Mouse (Mus musculus): Measurements from ENCODE around the gene Tmcc3. TPM values are rescaled to one million over a fixed set of nuclear protein-coding genes. Genes with fewer than 3 reads are reported as not detected.

Tmcc3 gene
- polyA plus RNA-seq, 1 experiment from 2014 or later, result 5.7 TPM

DNA sequence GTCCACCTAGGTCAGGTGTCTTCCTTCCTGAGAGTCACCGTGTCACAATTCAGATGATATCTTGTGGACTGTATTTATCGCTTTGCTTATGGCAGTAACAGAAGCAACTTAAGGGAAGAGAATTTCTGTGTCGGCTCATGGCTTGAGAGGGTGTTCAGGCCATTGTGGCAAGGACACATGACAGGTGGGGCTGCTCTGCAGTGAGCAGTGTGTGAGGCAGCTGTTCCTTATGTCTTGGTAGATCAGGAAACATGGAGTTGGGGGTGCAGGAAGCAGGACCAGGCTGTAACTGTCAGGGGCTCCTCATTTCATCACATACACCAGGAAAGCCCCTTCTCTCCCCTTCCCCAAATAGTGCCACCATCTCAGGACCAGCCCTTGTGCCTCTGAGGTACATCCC lies 251.2 kb downstream of the Tmcc3 start:
- no peaks in the 10 kb centered on the region for H3K9me3 ChIP-seq (ENCODE audit: control insufficient read depth, low read length)
- H3K36me3 ChIP-seq (ENCODE audit: control insufficient read depth, insufficient read depth, low read length), result no peaks in the 10 kb centered on the region
- no peaks in the 10 kb centered on the region for H3K27me3 ChIP-seq (ENCODE audit: control insufficient read depth, insufficient read depth, low read length)
- H3K27ac ChIP-seq (ENCODE audit: low read depth, low read length), result no peak overlapping the region
- no peak for ATAC-seq (ENCODE audit: low FRiP score)
- H3K4me3 ChIP-seq (ENCODE audit: low read depth, low read length), result no peak overlapping the region
- H3K4me1 ChIP-seq (replicated peaks; ENCODE audit: control insufficient read depth, insufficient read depth, low read length), result no peaks in the 10 kb centered on the region
- WGBS, result 91% methylated on average over 3 of the region's 3 CpGs
- DNase-seq (ENCODE audit: low spot score), result no peak
- no peak overlapping the region for H3K4me2 ChIP-seq (replicated peaks; ENCODE audit: low read depth, low read length)
- no peak overlapping the region for H3K9ac ChIP-seq (ENCODE audit: low read depth, low read length)

- ATAC-seq (ENCODE audit: low FRiP score) (no peak), DNase-seq (ENCODE audit: low spot score) (no peak)
- no peaks in the 10 kb centered on the region for H3K27me3 ChIP-seq (ENCODE audit: control insufficient read depth, insufficient read depth, low read length)
- no peak overlapping the region for H3K4me2 ChIP-seq (replicated peaks; ENCODE audit: low read depth, low read length)
- no peaks in the 10 kb centered on the region for H3K4me1 ChIP-seq (replicated peaks; ENCODE audit: control insufficient read depth, insufficient read depth, low read length)
- H3K9ac ChIP-seq (ENCODE audit: low read depth, low read length), result no peak overlapping the region
- no peak overlapping the region for H3K27ac ChIP-seq (ENCODE audit: low read depth, low read length)
- H3K36me3 ChIP-seq (ENCODE audit: control insufficient read depth, insufficient read depth, low read length), result no peaks in the 10 kb centered on the region
- H3K9me3 ChIP-seq (ENCODE audit: control insufficient read depth, low read length), result no peaks in the 10 kb centered on the region
- H3K4me3 ChIP-seq (ENCODE audit: low read depth, low read length), result no peak overlapping the region
- 64% methylated on average over 7 of the region's 7 CpGs for WGBS
These were observed 253.9 kb downstream of the Tmcc3 start for GRCm38 (mm10) chr10:94565410-94566221.

GRCm38 (mm10) chr10:94566222-94566868 lies 254.6 kb downstream of the Tmcc3 start:
- ATAC-seq (ENCODE audit: low FRiP score) (no peak), DNase-seq (ENCODE audit: low spot score) (no peak)
- H3K4me1 ChIP-seq (replicated peaks; ENCODE audit: control insufficient read depth, insufficient read depth, low read length), result no peaks in the 10 kb centered on the region
- H3K4me3 ChIP-seq (ENCODE audit: low read depth, low read length), result no peak overlapping the region
- 57% methylated on average over 21 of the region's 21 CpGs for WGBS
- no peaks in the 10 kb centered on the region for H3K27me3 ChIP-seq (ENCODE audit: control insufficient read depth, insufficient read depth, low read length)
- no peak overlapping the region for H3K4me2 ChIP-seq (replicated peaks; ENCODE audit: low read depth, low read length)
- no peak overlapping the region for H3K27ac ChIP-seq (ENCODE audit: low read depth, low read length)
- no peaks in the 10 kb centered on the region for H3K36me3 ChIP-seq (ENCODE audit: control insufficient read depth, insufficient read depth, low read length)
- no peaks in the 10 kb centered on the region for H3K9me3 ChIP-seq (ENCODE audit: control insufficient read depth, low read length)
- H3K9ac ChIP-seq (ENCODE audit: low read depth, low read length), result no peak overlapping the region

DNA sequence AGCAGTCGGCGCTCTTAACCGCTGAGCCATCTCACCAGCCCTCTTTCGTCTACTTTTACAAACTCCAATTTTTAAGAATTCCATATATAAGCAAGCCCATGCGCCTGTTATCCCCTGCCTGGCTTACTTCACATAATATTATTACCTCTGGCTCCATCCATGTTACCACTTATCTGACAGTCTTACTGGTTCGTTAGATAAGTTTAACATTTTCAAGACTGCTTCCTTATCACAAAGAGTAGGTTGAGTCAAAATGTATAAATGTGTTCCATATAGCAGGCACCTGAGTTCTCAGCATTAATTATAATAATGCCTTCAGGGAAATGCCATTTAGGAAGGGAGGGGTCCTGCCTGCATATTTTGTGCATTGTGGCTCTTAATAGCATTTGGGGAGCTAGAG lies 255.5 kb downstream of the Tmcc3 start:
- no peaks in the 10 kb centered on the region for H3K36me3 ChIP-seq (ENCODE audit: control insufficient read depth, insufficient read depth, low read length)
- H3K27me3 ChIP-seq (ENCODE audit: control insufficient read depth, insufficient read depth, low read length), result no peaks in the 10 kb centered on the region
- H3K27ac ChIP-seq (ENCODE audit: low read depth, low read length), result no peak overlapping the region
- no peaks in the 10 kb centered on the region for H3K4me1 ChIP-seq (replicated peaks; ENCODE audit: control insufficient read depth, insufficient read depth, low read length)
- no peak overlapping the region for H3K4me2 ChIP-seq (replicated peaks; ENCODE audit: low read depth, low read length)
- H3K9ac ChIP-seq (ENCODE audit: low read depth, low read length), result no peak overlapping the region
- no peaks in the 10 kb centered on the region for H3K9me3 ChIP-seq (ENCODE audit: control insufficient read depth, low read length)
- no peak for ATAC-seq (ENCODE audit: low FRiP score)
- WGBS, result 95% methylated on average over 6 of the region's 6 CpGs
- no peak for DNase-seq (ENCODE audit: low spot score)
- no peak overlapping the region for H3K4me3 ChIP-seq (ENCODE audit: low read depth, low read length)

GRCm38 (mm10) chr10:94567915-94568314 lies 256.2 kb downstream of the Tmcc3 start:
- H3K27ac ChIP-seq (ENCODE audit: low read depth, low read length), result no peak overlapping the region
- no peaks in the 10 kb centered on the region for H3K27me3 ChIP-seq (ENCODE audit: control insufficient read depth, insufficient read depth, low read length)
- no peak overlapping the region for H3K4me3 ChIP-seq (ENCODE audit: low read depth, low read length)
- DNase-seq (ENCODE audit: low spot score) (no peak), ATAC-seq (ENCODE audit: low FRiP score) (no peak)
- H3K36me3 ChIP-seq (ENCODE audit: control insufficient read depth, insufficient read depth, low read length), result no peaks in the 10 kb centered on the region
- no peak overlapping the region for H3K4me2 ChIP-seq (replicated peaks; ENCODE audit: low read depth, low read length)
- no peak overlapping the region for H3K9ac ChIP-seq (ENCODE audit: low read depth, low read length)
- no peaks in the 10 kb centered on the region for H3K9me3 ChIP-seq (ENCODE audit: control insufficient read depth, low read length)
- 76% methylated on average over 14 of the region's 14 CpGs for WGBS
- H3K4me1 ChIP-seq (replicated peaks; ENCODE audit: control insufficient read depth, insufficient read depth, low read length), result no peaks in the 10 kb centered on the region

DNA sequence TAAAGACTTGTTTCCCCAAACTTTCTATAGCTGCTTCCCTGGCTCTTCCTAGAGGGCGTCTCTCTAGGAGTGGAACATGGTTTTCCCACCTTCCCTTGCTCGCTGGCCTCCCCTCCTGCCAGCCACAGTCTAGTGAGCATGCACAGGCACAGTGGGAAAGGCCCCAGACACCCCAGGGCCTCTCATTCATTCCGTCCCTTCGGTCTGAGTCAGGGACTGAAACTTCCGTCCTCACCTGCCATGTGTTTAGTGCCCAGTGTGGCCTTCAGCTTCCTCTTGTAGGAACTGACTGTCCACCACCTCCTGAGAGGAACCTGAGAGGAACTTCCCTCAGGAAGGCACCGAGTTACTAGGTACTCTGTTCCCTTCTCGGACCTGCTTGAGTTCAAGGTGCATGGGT lies 257.1 kb downstream of the Tmcc3 start:
- Histone ChIP-seq H3K4me1 (replicated peaks; ENCODE audit: control insufficient read depth, insufficient read depth, low read length) (no peaks in the 10 kb centered on the region), H3K4me2 (replicated peaks; ENCODE audit: low read depth, low read length) (no peak overlapping the region), H3K36me3 (ENCODE audit: control insufficient read depth, insufficient read depth, low read length) (no peaks in the 10 kb centered on the region), H3K27ac (ENCODE audit: low read depth, low read length) (no peak overlapping the region), H3K27me3 (ENCODE audit: control insufficient read depth, insufficient read depth, low read length) (no peaks in the 10 kb centered on the region), H3K9me3 (ENCODE audit: control insufficient read depth, low read length) (no peaks in the 10 kb centered on the region), H3K4me3 (ENCODE audit: low read depth, low read length) (no peak overlapping the region), H3K9ac (ENCODE audit: low read depth, low read length) (no peak overlapping the region)
- ATAC-seq (ENCODE audit: low FRiP score) (no peak), DNase-seq (ENCODE audit: low spot score) (no peak)
- WGBS, result 84% methylated on average over 7 of the region's 7 CpGs

DNA sequence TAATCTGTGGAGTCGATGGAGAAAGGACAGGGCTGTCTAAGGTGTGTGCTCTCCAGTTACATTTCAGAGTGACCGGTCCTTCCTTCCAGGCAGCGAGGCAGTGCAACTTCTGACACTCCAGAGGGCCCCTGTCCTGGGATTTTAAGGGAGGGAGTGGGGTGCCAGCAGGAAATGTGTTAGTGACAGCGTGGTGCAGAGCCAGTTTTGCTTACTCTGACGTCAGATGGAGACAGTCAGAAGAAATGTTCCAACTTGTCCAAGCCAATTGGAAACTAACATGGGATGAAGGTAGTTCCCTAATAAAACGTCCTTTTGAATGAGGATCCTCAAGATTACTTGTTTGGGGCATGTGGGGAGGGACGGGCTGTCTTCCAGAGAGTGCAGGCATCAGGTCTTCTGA lies 258.0 kb downstream of the Tmcc3 start:
- no peaks in the 10 kb centered on the region for H3K9me3 ChIP-seq (ENCODE audit: control insufficient read depth, low read length)
- no peak overlapping the region for H3K9ac ChIP-seq (ENCODE audit: low read depth, low read length)
- H3K27ac ChIP-seq (ENCODE audit: low read depth, low read length), result no peak overlapping the region
- 83% methylated on average over 7 of the region's 7 CpGs for WGBS
- no peak for DNase-seq (ENCODE audit: low spot score)
- H3K4me2 ChIP-seq (replicated peaks; ENCODE audit: low read depth, low read length), result no peak overlapping the region
- ATAC-seq (ENCODE audit: low FRiP score), result no peak
- H3K4me3 ChIP-seq (ENCODE audit: low read depth, low read length), result no peak overlapping the region
- H3K4me1 ChIP-seq (replicated peaks; ENCODE audit: control insufficient read depth, insufficient read depth, low read length), result no peaks in the 10 kb centered on the region
- H3K27me3 ChIP-seq (ENCODE audit: control insufficient read depth, insufficient read depth, low read length), result no peaks in the 10 kb centered on the region
- no peaks in the 10 kb centered on the region for H3K36me3 ChIP-seq (ENCODE audit: control insufficient read depth, insufficient read depth, low read length)

DNA sequence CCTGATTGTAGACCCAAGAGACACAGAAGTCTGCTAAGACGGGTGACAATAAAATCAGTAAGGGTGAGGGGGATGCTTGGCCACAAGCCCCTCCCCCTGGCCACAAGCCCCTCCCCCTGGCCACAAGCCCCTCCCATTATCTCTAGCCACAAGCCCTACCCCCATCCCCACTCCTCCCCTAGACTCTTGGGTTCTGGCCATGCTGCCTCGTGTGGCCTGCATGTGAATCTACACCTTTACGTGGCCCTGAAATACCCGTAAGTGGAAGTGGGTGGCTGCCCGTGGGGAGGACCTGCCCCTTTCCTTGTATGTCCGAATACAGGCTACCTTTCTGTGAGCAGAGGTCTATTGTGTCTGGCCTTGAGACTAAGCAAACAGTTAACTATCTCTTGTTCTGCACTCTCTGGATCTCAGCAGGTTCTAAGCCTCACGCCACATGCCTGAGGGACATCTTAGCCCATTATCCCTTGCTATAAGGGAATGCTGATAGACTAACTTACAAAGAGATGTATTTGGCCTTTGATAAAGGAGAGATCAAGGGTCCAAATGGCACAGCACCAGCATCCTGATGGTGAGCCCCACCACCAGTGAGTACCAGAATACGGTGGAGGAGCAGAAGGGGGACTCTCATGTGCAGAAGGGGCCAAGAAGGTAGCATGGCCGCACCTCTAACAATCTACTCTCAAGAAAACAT lies 260.3 kb downstream of the Tmcc3 start:
- no peaks in the 10 kb centered on the region for H3K9me3 ChIP-seq (ENCODE audit: control insufficient read depth, low read length)
- 82% methylated on average over 9 of the region's 9 CpGs for WGBS

More for the DNA sequence above, 260.3 kb downstream of the Tmcc3 start:
- ATAC-seq (ENCODE audit: low FRiP score), result no peak
- Histone ChIP-seq H3K36me3 (ENCODE audit: control insufficient read depth, insufficient read depth, low read length) (no peaks in the 10 kb centered on the region), H3K4me2 (replicated peaks; ENCODE audit: low read depth, low read length) (no peak overlapping the region), H3K4me3 (ENCODE audit: low read depth, low read length) (no peak overlapping the region), H3K27ac (ENCODE audit: low read depth, low read length) (no peak overlapping the region), H3K9ac (ENCODE audit: low read depth, low read length) (no peak overlapping the region), H3K27me3 (ENCODE audit: control insufficient read depth, insufficient read depth, low read length) (no peaks in the 10 kb centered on the region), H3K4me1 (replicated peaks; ENCODE audit: control insufficient read depth, insufficient read depth, low read length) (no peaks in the 10 kb centered on the region)
- no peak for DNase-seq (ENCODE audit: low spot score)
